Mouse (Mus musculus): ENCODE measurements around the gene Lamtor1. TPM values are rescaled to one million over a fixed set of nuclear protein-coding genes. Genes with fewer than 3 reads are reported as not detected.

Lamtor1 gene
- polyA plus RNA-seq, 1 experiment from 2014 or later = 134 TPM

GRCm38 (mm10) chr7:101886274-101886673 lies 19.4 kb upstream of the Lamtor1 start:
- Histone ChIP-seq H3K36me3 (ENCODE audit: control insufficient read depth, insufficient read depth, low read length) (no peaks in the 10 kb centered on the region), H3K4me3 (ENCODE audit: low read depth, low read length) (no peak overlapping the region), H3K9me3 (ENCODE audit: control insufficient read depth, low read length) (no peaks in the 10 kb centered on the region), H3K4me1 (ENCODE audit: control insufficient read depth, insufficient read depth, low read length) (no peaks in the 10 kb centered on the region), H3K27me3 (ENCODE audit: control insufficient read depth, insufficient read depth, low read length) (no peaks in the 10 kb centered on the region), H3K27ac (ENCODE audit: low read depth, low read length) (no peak overlapping the region), H3K4me2 (ENCODE audit: low read depth) (no peak overlapping the region), H3K9ac (ENCODE audit: low read length) (no peak overlapping the region)
- WGBS = 86% methylated on average over 6 of the region's 6 CpGs
- DNase-seq (ENCODE audit: low spot score) = no peak
- ATAC-seq (ENCODE audit: insufficient read depth, low FRiP score, low TSS enrichment) = no peak

- DNase-seq (ENCODE audit: low spot score) (no peak), ATAC-seq (ENCODE audit: insufficient read depth, low FRiP score, low TSS enrichment) (no peak)
- H3K27me3 ChIP-seq (ENCODE audit: control insufficient read depth, insufficient read depth, low read length) = no peaks in the 10 kb centered on the region
- H3K4me3 ChIP-seq (ENCODE audit: low read depth, low read length) = no peak overlapping the region
- no peaks in the 10 kb centered on the region for H3K4me1 ChIP-seq (ENCODE audit: control insufficient read depth, insufficient read depth, low read length)
- H3K36me3 ChIP-seq (ENCODE audit: control insufficient read depth, insufficient read depth, low read length) = no peaks in the 10 kb centered on the region
- WGBS = 83% methylated on average over 4 of the region's 4 CpGs
- H3K4me2 ChIP-seq (ENCODE audit: low read depth) = no peak overlapping the region
- H3K9ac ChIP-seq (ENCODE audit: low read length) = no peak overlapping the region
- no peak overlapping the region for H3K27ac ChIP-seq (ENCODE audit: low read depth, low read length)
- H3K9me3 ChIP-seq (ENCODE audit: control insufficient read depth, low read length) = no peaks in the 10 kb centered on the region
Observed at GRCm38 (mm10) chr7:101888460-101888859, 17.2 kb upstream of the Lamtor1 start.

- ATAC-seq (ENCODE audit: insufficient read depth, low FRiP score, low TSS enrichment) (peak; percentile 7; the same call in 1 of the 2 replicates), DNase-seq (ENCODE audit: low spot score) (no peak)
- Histone ChIP-seq H3K9me3 (ENCODE audit: control insufficient read depth, low read length) (no peaks in the 10 kb centered on the region), H3K27me3 (ENCODE audit: control insufficient read depth, insufficient read depth, low read length) (no peaks in the 10 kb centered on the region), H3K9ac (ENCODE audit: low read length) (peak overlapping the region; percentile 48), H3K27ac (ENCODE audit: low read depth, low read length) (0 out of 2 replicates have a peak overlapping the region, but pooled peaks have one; percentile 14), H3K36me3 (ENCODE audit: control insufficient read depth, insufficient read depth, low read length) (no peaks in the 10 kb centered on the region), H3K4me1 (ENCODE audit: control insufficient read depth, insufficient read depth, low read length) (no peaks in the 10 kb centered on the region), H3K4me3 (ENCODE audit: low read depth, low read length) (peak overlapping the region; percentile 51), H3K4me2 (ENCODE audit: low read depth) (peak overlapping the region; percentile 31; the same call in 1 of the 2 replicates)
- WGBS = 38% methylated on average over 9 of the region's 9 CpGs
Observed at GRCm38 (mm10) chr7:101895695-101896094, 10.0 kb upstream of the Lamtor1 start.

GRCm38 (mm10) chr7:101896104-101897066 lies 9.3 kb upstream of the Lamtor1 start:
- Histone ChIP-seq H3K9ac (ENCODE audit: low read length) (peak overlapping the region; percentile 67), H3K4me1 (ENCODE audit: control insufficient read depth, insufficient read depth, low read length) (no peaks in the 10 kb centered on the region), H3K36me3 (ENCODE audit: control insufficient read depth, insufficient read depth, low read length) (no peaks in the 10 kb centered on the region), H3K27me3 (ENCODE audit: control insufficient read depth, insufficient read depth, low read length) (no peaks in the 10 kb centered on the region), H3K4me3 (ENCODE audit: low read depth, low read length) (peak overlapping the region; percentile 51), H3K4me2 (ENCODE audit: low read depth) (peak overlapping the region; percentile 39), H3K9me3 (ENCODE audit: control insufficient read depth, low read length) (no peaks in the 10 kb centered on the region), H3K27ac (ENCODE audit: low read depth, low read length) (peak overlapping the region; percentile 83)
- DNase-seq (ENCODE audit: low spot score) (peak; percentile 96), ATAC-seq (ENCODE audit: insufficient read depth, low FRiP score, low TSS enrichment) (peak; percentile 97)
- under 1% methylated on average over 57 of the region's 57 CpGs for WGBS

GRCm38 (mm10) chr7:101900331-101901097 lies 5.2 kb upstream of the Lamtor1 start:
- ATAC-seq (ENCODE audit: insufficient read depth, low FRiP score, low TSS enrichment) = no peak
- 92% methylated on average over 16 of the region's 16 CpGs for WGBS
- Histone ChIP-seq H3K9ac (ENCODE audit: low read length) (no peak overlapping the region), H3K4me3 (ENCODE audit: low read depth, low read length) (no peak overlapping the region), H3K9me3 (ENCODE audit: control insufficient read depth, low read length) (no peaks in the 10 kb centered on the region), H3K27ac (ENCODE audit: low read depth, low read length) (no peak overlapping the region), H3K4me2 (ENCODE audit: low read depth) (no peak overlapping the region), H3K36me3 (ENCODE audit: control insufficient read depth, insufficient read depth, low read length) (peaks cover 2% of the 10 kb centered on the region; the same call in 1 of the 2 replicates), H3K4me1 (ENCODE audit: control insufficient read depth, insufficient read depth, low read length) (no peaks in the 10 kb centered on the region), H3K27me3 (ENCODE audit: control insufficient read depth, insufficient read depth, low read length) (no peaks in the 10 kb centered on the region)
- DNase-seq (ENCODE audit: low spot score) = no peak

- Histone ChIP-seq H3K9ac (ENCODE audit: low read length) (no peak overlapping the region), H3K9me3 (ENCODE audit: control insufficient read depth, low read length) (no peaks in the 10 kb centered on the region), H3K27ac (ENCODE audit: low read depth, low read length) (no peak overlapping the region), H3K4me3 (ENCODE audit: low read depth, low read length) (no peak overlapping the region), H3K27me3 (ENCODE audit: control insufficient read depth, insufficient read depth, low read length) (no peaks in the 10 kb centered on the region), H3K36me3 (ENCODE audit: control insufficient read depth, insufficient read depth, low read length) (peaks cover 2% of the 10 kb centered on the region; the same call in 1 of the 2 replicates), H3K4me1 (ENCODE audit: control insufficient read depth, insufficient read depth, low read length) (no peaks in the 10 kb centered on the region), H3K4me2 (ENCODE audit: low read depth) (no peak overlapping the region)
- ATAC-seq (ENCODE audit: insufficient read depth, low FRiP score, low TSS enrichment) (no peak), DNase-seq (ENCODE audit: low spot score) (no peak)
- 88% methylated on average over 10 of the region's 10 CpGs for WGBS
Observed at GRCm38 (mm10) chr7:101901969-101902368, 3.7 kb upstream of the Lamtor1 start.

GRCm38 (mm10) chr7:101902846-101903245 lies 2.9 kb upstream of the Lamtor1 start:
- Histone ChIP-seq H3K9me3 (ENCODE audit: control insufficient read depth, low read length) (no peaks in the 10 kb centered on the region), H3K36me3 (ENCODE audit: control insufficient read depth, insufficient read depth, low read length) (peaks cover 2% of the 10 kb centered on the region; the same call in 1 of the 2 replicates), H3K4me3 (ENCODE audit: low read depth, low read length) (no peak overlapping the region), H3K4me1 (ENCODE audit: control insufficient read depth, insufficient read depth, low read length) (no peaks in the 10 kb centered on the region), H3K4me2 (ENCODE audit: low read depth) (no peak overlapping the region), H3K9ac (ENCODE audit: low read length) (no peak overlapping the region), H3K27ac (ENCODE audit: low read depth, low read length) (no peak overlapping the region), H3K27me3 (ENCODE audit: control insufficient read depth, insufficient read depth, low read length) (no peaks in the 10 kb centered on the region)
- DNase-seq (ENCODE audit: low spot score) = no peak
- no peak for ATAC-seq (ENCODE audit: insufficient read depth, low FRiP score, low TSS enrichment)

- DNase-seq (ENCODE audit: low spot score) (no peak), ATAC-seq (ENCODE audit: insufficient read depth, low FRiP score, low TSS enrichment) (no peak)
- H3K9ac ChIP-seq (ENCODE audit: low read length) = peak within 1 kb of the TSS; percentile 92
- peak within 1 kb of the TSS; percentile 75 for H3K4me3 ChIP-seq (ENCODE audit: low read depth, low read length)
- H3K27ac ChIP-seq (ENCODE audit: low read depth, low read length) = peak within 1 kb of the TSS; percentile 93
- no peaks in the 10 kb centered on the region for H3K27me3 ChIP-seq (ENCODE audit: control insufficient read depth, insufficient read depth, low read length)
- 16% methylated on average over 11 of the region's 11 CpGs for WGBS
- peaks cover 9% of the 10 kb centered on the region for H3K36me3 ChIP-seq (ENCODE audit: control insufficient read depth, insufficient read depth, low read length)
- H3K4me2 ChIP-seq (ENCODE audit: low read depth) = peak within 1 kb of the TSS; percentile 49
- no peaks in the 10 kb centered on the region for H3K9me3 ChIP-seq (ENCODE audit: control insufficient read depth, low read length)
- H3K4me1 ChIP-seq (ENCODE audit: control insufficient read depth, insufficient read depth, low read length) = no peaks in the 10 kb centered on the region
Observed at GRCm38 (mm10) chr7:101906287-101906681, 580 bp downstream of the Lamtor1 start, which contains the start of gene Tomt. Gene Tomt (minus strand): TSS chr7:101906359.
